Mouse (Mus musculus) thymus, adult 2 months (tissue): ENCODE results near the gene Thbs3.

ENCODE experiments used
- CTCF ChIP-seq: fragments of 200-500 bp; IDR thresholded peaks from 2 replicates; pipeline ENCODE4 v1.5.1; 2012; ENCODE audit warnings: mild to moderate bottlenecking, control low read depth, low read length, moderate library complexity, borderline replicate concordance; ENCODE audit not compliant: control insufficient read depth, poor library complexity, insufficient read depth; ENCODE audit errors: extremely low read depth
- POLR2A ChIP-seq: fragments of 200-500 bp; IDR thresholded peaks from 2 replicates; pipeline ENCODE4 v1.6.1; 2012; ENCODE audit warnings: mild to moderate bottlenecking, low read length, control low read depth, moderate library complexity; ENCODE audit not compliant: control insufficient read depth, poor library complexity, insufficient read depth; ENCODE audit errors: extremely low read depth

DNA sequence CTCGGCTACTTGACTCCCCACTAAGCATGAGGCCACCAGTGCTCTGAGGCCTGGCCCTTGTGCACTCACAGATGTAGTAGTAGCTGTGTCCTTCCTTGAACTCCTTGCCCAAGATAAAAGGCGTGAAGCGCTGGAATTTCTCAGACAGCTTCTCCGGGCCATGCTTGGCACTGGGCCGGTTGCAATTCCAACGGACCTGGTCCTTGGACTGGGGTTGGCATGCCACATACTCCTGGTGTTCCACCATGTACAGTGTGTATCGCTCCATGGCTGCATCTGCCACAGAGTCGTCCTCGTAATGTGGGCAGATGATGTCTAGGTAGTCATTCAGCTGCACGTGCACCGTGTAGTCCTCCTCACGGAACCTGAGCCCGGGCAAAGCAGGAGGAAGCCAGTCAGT, 61.1 kb downstream of the Thbs3 start:
- no peak for TF ChIP-seq POLR2A
- TF ChIP-seq CTCF = no peak
